Mouse (Mus musculus): Measurements from ENCODE around the gene Sit1.

The Sit1 gene

GRCm38 (mm10) chr4:43466872-43467271, 16.7 kb downstream of the Sit1 start:
- no peak for DNase-seq (ENCODE audit: low read depth, low spot score)

- DNase-seq (ENCODE audit: low read depth, low spot score), result no peak
Observed at GRCm38 (mm10) chr4:43465935-43466334, 17.6 kb downstream of the Sit1 start.

GRCm38 (mm10) chr4:43463102-43463501, 20.4 kb downstream of the Sit1 start:
- no peak for DNase-seq (ENCODE audit: low read depth, low spot score)

- no peak for DNase-seq (ENCODE audit: low read depth, low spot score)
Observed at GRCm38 (mm10) chr4:43457124-43457523, 26.4 kb downstream of the Sit1 start.

- DNase-seq (ENCODE audit: low read depth, low spot score), result no peak
Observed at GRCm38 (mm10) chr4:43456470-43456869, 27.1 kb downstream of the Sit1 start.

GRCm38 (mm10) chr4:43454041-43454836, 29.3 kb downstream of the Sit1 start, which contains the start of gene Cd72:
Gene Cd72 (minus strand): TSS chr4:43454628.
- DNase-seq (ENCODE audit: low read depth, low spot score), result no peak

- no peak for DNase-seq (ENCODE audit: low read depth, low spot score)
Observed at GRCm38 (mm10) chr4:43453413-43453812, 30.1 kb downstream of the Sit1 start.

- DNase-seq (ENCODE audit: low read depth, low spot score), result no peak
Observed at GRCm38 (mm10) chr4:43452315-43452714, 31.2 kb downstream of the Sit1 start.

- no peak for DNase-seq (ENCODE audit: low read depth, low spot score)
Observed at GRCm38 (mm10) chr4:43448554-43448953, 35.0 kb downstream of the Sit1 start.

- DNase-seq (ENCODE audit: low read depth, low spot score), result no peak
Observed at GRCm38 (mm10) chr4:43447251-43447650, 36.3 kb downstream of the Sit1 start.

GRCm38 (mm10) chr4:43443511-43443910, 40.0 kb downstream of the Sit1 start:
- DNase-seq (ENCODE audit: low read depth, low spot score), result no peak

GRCm38 (mm10) chr4:43442456-43443361, 40.8 kb downstream of the Sit1 start:
- DNase-seq (ENCODE audit: low read depth, low spot score), result peak; percentile 56

GRCm38 (mm10) chr4:43442044-43442443, 41.5 kb downstream of the Sit1 start:
- DNase-seq (ENCODE audit: low read depth, low spot score), result peak; percentile 99

GRCm38 (mm10) chr4:43441639-43442038, 41.9 kb downstream of the Sit1 start, which contains the start of gene Tesk1:
Gene Tesk1 (plus strand): TSS chr4:43441939.
- DNase-seq (ENCODE audit: low read depth, low spot score), result no peak

GRCm38 (mm10) chr4:43432832-43433231, 50.7 kb downstream of the Sit1 start:
- no peak for DNase-seq (ENCODE audit: low read depth, low spot score)

All from retina, postnatal 7 days (tissue).